19 mouse cellular contexts compared by ENCODE assay signal in the genomic region with DNA sequence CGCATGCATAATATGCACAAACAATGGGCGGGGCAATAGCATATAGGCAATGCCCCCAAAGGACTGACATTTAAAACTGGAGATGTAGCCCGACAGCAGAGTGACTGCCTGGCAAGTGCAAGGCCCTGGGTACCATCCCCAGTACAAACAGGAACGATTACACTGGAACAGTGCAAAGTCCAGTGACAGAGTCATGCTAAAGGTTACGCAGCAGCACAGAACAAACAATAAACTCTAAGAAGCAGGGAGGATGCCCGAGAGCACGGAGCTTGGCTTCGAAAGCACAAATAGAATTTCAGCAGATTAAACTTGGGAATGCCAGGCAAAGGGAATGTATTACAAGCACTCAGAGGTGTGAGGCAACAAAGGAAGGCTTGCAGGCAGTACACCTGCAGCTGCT. TPM values are rescaled to one million over a fixed set of nuclear protein-coding genes. Genes with fewer than 3 reads are reported as not detected.
DNase-seq lines count a peak whose midpoint lies in the region; ATAC-seq lines count a peak whose summit lies in the region.
"Had no signal": no experiment of that assay in that cellular context is flagged by ENCODE, and none has a peak within 500 bp of the region (broad histone marks: within the 10 kb centered on the region; RNA-seq: fewer than 3 reads in every experiment).

No protein-coding gene starts in this region.

- H3K27ac ChIP-seq in intestine, embryonic 15.5 days: peak overlapping the region; percentile 32; the same call in 1 of the 2 replicates
- H3K27ac ChIP-seq in liver, embryonic 15.5 days (replicated peaks): peak overlapping the region; percentile 62; the same call in 1 of the 2 replicates
- H3K27ac ChIP-seq: limb, embryonic 15.5 days had no signal

- WGBS in intestine, embryonic 15.5 days: 58% methylated on average over 8 of the region's 8 CpGs
- 71% methylated on average over 8 of the region's 8 CpGs for WGBS in liver, embryonic 15.5 days (ENCODE audit: insufficient replicate concordance)

- peak overlapping the region; percentile 20 for H3K4me2 ChIP-seq in intestine, embryonic 15.5 days (replicated peaks)
- H3K4me2 ChIP-seq in liver, embryonic 15.5 days: peak overlapping the region; percentile 27; the same call in 1 of the 2 replicates
- H3K4me2 ChIP-seq: heart, embryonic 11.5 days; limb, embryonic 15.5 days had no signal

- no peaks in the 10 kb centered on the region for H3K27me3 ChIP-seq in intestine, embryonic 15.5 days (replicated peaks)
- no peaks in the 10 kb centered on the region for H3K27me3 ChIP-seq in liver, embryonic 15.5 days
- H3K27me3 ChIP-seq: limb, embryonic 15.5 days had no signal

- ATAC-seq in intestine, embryonic 15.5 days: peak; percentile 74
- ATAC-seq in liver, embryonic 15.5 days (ENCODE audit: insufficient read depth): peak; percentile 73
- ATAC-seq: forebrain, postnatal 0 days; inflammation-experienced regulatory T-cells, adult 6 months had no signal

- H3K4me1 ChIP-seq in intestine, embryonic 15.5 days (replicated peaks): peaks cover 21% of the 10 kb centered on the region
- H3K4me1 ChIP-seq in liver, embryonic 15.5 days (replicated peaks): peaks cover 29% of the 10 kb centered on the region

- H3K36me3 ChIP-seq in intestine, embryonic 15.5 days: peaks cover 4% of the 10 kb centered on the region; the same call in 1 of the 2 replicates
- peaks cover 14% of the 10 kb centered on the region for H3K36me3 ChIP-seq in liver, embryonic 15.5 days (replicated peaks)

- DNase-seq in kidney, adult 11 months: peak; percentile 31
- no peak for DNase-seq in kidney, postnatal 10 days
- peak; percentile 57 for DNase-seq in kidney, postnatal 14 days
- DNase-seq in testis, postnatal 10 days (ENCODE audit: low spot score): no peak
- no peak for DNase-seq in spleen, postnatal 14 days (ENCODE audit: low spot score in 2 of 2)
- DNase-seq in thymus, postnatal 14 days: no peak
- DNase-seq: adrenal gland, postnatal 10 days; cerebellum, adult 11 months; cerebellum, postnatal 25 days; forebrain, postnatal 0 days; layer of hippocampus, postnatal 36 days; lung, postnatal 36 days; thymus, adult 2 months had no signal

- H3K4me3 ChIP-seq in intestine, embryonic 15.5 days (replicated peaks): no peak overlapping the region
- no peak overlapping the region for H3K4me3 ChIP-seq in liver, embryonic 15.5 days (replicated peaks)
- H3K4me3 ChIP-seq: erythroblast, embryonic 14.5 days; limb, embryonic 15.5 days had no signal

- no peaks in the 10 kb centered on the region for H3K9me3 ChIP-seq in intestine, embryonic 15.5 days
- H3K9me3 ChIP-seq in liver, embryonic 15.5 days (replicated peaks): no peaks in the 10 kb centered on the region
- H3K9me3 ChIP-seq: limb, embryonic 15.5 days had no signal

- H3K9ac ChIP-seq in intestine, embryonic 15.5 days: no peak overlapping the region
- no peak overlapping the region for H3K9ac ChIP-seq in liver, embryonic 15.5 days
- H3K9ac ChIP-seq: forebrain, postnatal 0 days; limb, embryonic 15.5 days had no signal

RNA-seq across cellular contexts. Expression of a gene that starts 40.4 kb away (rescaled TPM):
- 20.5 and 20.9 TPM in 2 replicates for polyA plus RNA-seq in intestine, embryonic 15.5 days (2015; fragmentation: Nextera tagmentation; extraction: Ambion mirVana)
- polyA plus RNA-seq in liver, embryonic 15.5 days (2015; fragmentation: Nextera tagmentation; extraction: Ambion mirVana): 8.3 and 9.7 TPM in 2 replicates

Comparison
In these comparisons a context has a peak if more than half of its experiments do, and no peak if none do; other contexts are left out.
1. DNase-seq: peak in kidney, adult 11 months (single experiment) and kidney, postnatal 14 days (single experiment); none in kidney, postnatal 10 days (single experiment), testis, postnatal 10 days (single experiment), spleen, postnatal 14 days (0 of 2) and thymus, postnatal 14 days (single experiment).